8 mouse cellular contexts compared by ENCODE assay signal in the genomic region with DNA sequence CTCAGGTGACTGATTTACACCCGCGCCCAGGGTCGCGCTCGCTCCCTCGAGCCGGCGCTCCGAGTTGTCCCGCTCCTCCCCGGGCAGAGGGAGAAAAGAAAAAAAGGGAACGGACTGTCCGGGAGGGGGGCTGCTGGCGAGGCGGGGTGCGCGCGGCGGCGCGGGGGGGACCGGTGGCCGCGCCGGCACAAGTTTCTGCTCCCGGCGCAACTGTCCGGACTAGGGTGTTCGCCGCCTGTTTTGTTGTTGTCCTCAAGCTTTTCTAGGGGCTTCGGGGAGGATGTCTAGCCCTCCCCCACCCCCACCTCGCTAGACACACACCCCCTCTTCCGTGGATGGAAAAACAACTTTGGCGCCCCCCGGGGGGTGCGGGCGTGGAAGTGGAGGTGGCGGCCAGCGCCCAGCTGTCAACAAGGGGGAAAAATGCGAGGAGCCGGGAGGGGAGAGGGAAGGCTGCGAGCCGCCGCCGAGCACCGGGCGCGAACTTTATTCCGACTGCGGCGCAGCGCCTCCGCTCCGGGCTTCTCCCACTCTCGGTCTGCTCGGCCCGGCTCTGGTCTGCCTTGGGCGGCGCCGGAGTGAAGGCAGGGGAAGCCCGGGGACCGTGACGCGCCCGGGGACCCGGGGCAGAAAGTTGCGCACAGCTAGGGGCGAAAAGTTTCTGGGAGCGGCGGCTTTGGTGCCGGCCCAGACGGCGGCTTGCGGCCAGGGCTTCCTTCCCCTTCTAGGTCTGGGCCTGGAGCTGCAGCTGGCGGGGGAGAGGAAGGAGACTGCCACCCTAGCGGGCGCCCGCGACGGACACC. TPM values are rescaled to one million over a fixed set of nuclear protein-coding genes. Genes with fewer than 3 reads are reported as not detected.
DNase-seq lines count a peak whose midpoint lies in the region; ATAC-seq lines count a peak whose summit lies in the region.

A gene (minus strand): TSS at position 105 of the 803 bp plus-strand sequence.

- H3K36me3 ChIP-seq in intestine, embryonic 14.5 days (ENCODE audit: control insufficient read depth, insufficient read depth, low read length): no peaks in the 10 kb centered on the region
- no peaks in the 10 kb centered on the region for H3K36me3 ChIP-seq in liver, embryonic 13.5 days
- no peaks in the 10 kb centered on the region for H3K36me3 ChIP-seq in neural tube, embryonic 12.5 days

- H3K4me2 ChIP-seq in intestine, embryonic 14.5 days (ENCODE audit: low read length): peak within 1 kb of the TSS; percentile 79
- H3K4me2 ChIP-seq in liver, embryonic 13.5 days: peak within 1 kb of the TSS; percentile 66
- peak within 1 kb of the TSS; percentile 98 for H3K4me2 ChIP-seq in neural tube, embryonic 12.5 days (replicated peaks)

- peak; percentile 9 to 17 for DNase-seq in left cerebral cortex, postnatal 36 days (ENCODE audit: low spot score in 2 of 2)
- DNase-seq in left cerebral cortex, adult 9 months (ENCODE audit: low spot score in 2 of 2): no peak
- DNase-seq in c-Kit-positive CD71-negative TER-119-negative erythroid progenitor cells, embryonic 14.5 days (ENCODE audit: low read depth): peak; percentile 44
- peak; percentile 50 to 61 for DNase-seq in gastrocnemius, postnatal 36 days
- peak; percentile 88 for DNase-seq in intestine, embryonic 14.5 days (ENCODE audit: low spot score)
- DNase-seq in liver, embryonic 13.5 days: no peak
- DNase-seq in urinary bladder, postnatal 4 days (ENCODE audit: low spot score in 2 of 2): peak; percentile 66 to 70

- peak within 1 kb of the TSS; percentile 82 for H3K9ac ChIP-seq in intestine, embryonic 14.5 days (ENCODE audit: low read length)
- H3K9ac ChIP-seq in liver, embryonic 13.5 days: peak within 1 kb of the TSS; percentile 33; the same call in 1 of the 2 replicates
- peak within 1 kb of the TSS; percentile 66 for H3K9ac ChIP-seq in neural tube, embryonic 12.5 days

- H3K4me3 ChIP-seq in intestine, embryonic 14.5 days (ENCODE audit: low read depth, low read length): peak within 1 kb of the TSS; percentile 67
- peak within 1 kb of the TSS; percentile 53 for H3K4me3 ChIP-seq in liver, embryonic 13.5 days (replicated peaks)
- H3K4me3 ChIP-seq in neural tube, embryonic 12.5 days: peak within 1 kb of the TSS; percentile 68

- H3K27ac ChIP-seq in intestine, embryonic 14.5 days (ENCODE audit: low read depth): peak within 1 kb of the TSS; percentile 93
- H3K27ac ChIP-seq in liver, embryonic 13.5 days: no peak within 1 kb of the TSS
- H3K27ac ChIP-seq in neural tube, embryonic 12.5 days: no peak within 1 kb of the TSS

- H3K27me3 ChIP-seq in intestine, embryonic 14.5 days (replicated peaks; ENCODE audit: control insufficient read depth, insufficient read depth, low read length): peaks cover 9% of the 10 kb centered on the region; the same call in 1 of the 2 replicates
- H3K27me3 ChIP-seq in liver, embryonic 13.5 days: peaks cover 80% of the 10 kb centered on the region
- peaks cover 60% of the 10 kb centered on the region for H3K27me3 ChIP-seq in neural tube, embryonic 12.5 days (replicated peaks)

- intact Hi-C loops in left cerebral cortex, postnatal 36 days (cut with DNase I): no loop called here
- intact Hi-C loops in gastrocnemius, postnatal 36 days (cut with DNase I): loop anchor here (5.0 kb wide), 1 partner anchor 128 kb away; no protein-coding TSS in a partner anchor

- H3K9me3 ChIP-seq in intestine, embryonic 14.5 days (ENCODE audit: control insufficient read depth, low read length): no peaks in the 10 kb centered on the region
- no peaks in the 10 kb centered on the region for H3K9me3 ChIP-seq in liver, embryonic 13.5 days (replicated peaks)
- H3K9me3 ChIP-seq in neural tube, embryonic 12.5 days: no peaks in the 10 kb centered on the region

- H3K4me1 ChIP-seq in intestine, embryonic 14.5 days (replicated peaks; ENCODE audit: control insufficient read depth, insufficient read depth, low read length): peaks cover 19% of the 10 kb centered on the region
- H3K4me1 ChIP-seq in liver, embryonic 13.5 days (replicated peaks): no peaks in the 10 kb centered on the region
- 0 out of 2 replicates have a peak, but pooled peaks cover 6% of the 10 kb centered on the region for H3K4me1 ChIP-seq in neural tube, embryonic 12.5 days

- WGBS in intestine, embryonic 14.5 days: under 1% methylated on average over 66 of the region's 80 CpGs
- WGBS in liver, embryonic 13.5 days (ENCODE audit: insufficient replicate concordance): under 1% methylated on average over 66 of the region's 80 CpGs
- under 1% methylated on average over 76 of the region's 80 CpGs for WGBS in neural tube, embryonic 12.5 days

- peak; percentile 62 for ATAC-seq in intestine, embryonic 14.5 days (replicated peaks; ENCODE audit: low FRiP score, low TSS enrichment, low read depth)
- ATAC-seq in liver, embryonic 13.5 days (ENCODE audit: low read depth): no peak
- peak; percentile 73 for ATAC-seq in neural tube, embryonic 12.5 days (ENCODE audit: low FRiP score, low read depth)

RNA-seq across cellular contexts. Expression of the gene that starts here (rescaled TPM):
- total RNA-seq in left cerebral cortex, postnatal 36 days (2021): 1 to 10 TPM; 1.3 to 3.1 TPM
- 1 to 10 TPM; 3.6 to 4.4 TPM for total RNA-seq in gastrocnemius, postnatal 36 days (2021)
- polyA plus RNA-seq in intestine, embryonic 14.5 days (2014; fragmentation: Nextera tagmentation; extraction: Ambion mirVana): 24.3 and 31.7 TPM in 2 replicates
- polyA plus RNA-seq in liver, embryonic 13.5 days (2015; fragmentation: Nextera tagmentation; extraction: Ambion mirVana): 0.74 and 0.83 TPM in 2 replicates
- polyA plus RNA-seq in neural tube, embryonic 12.5 days (2016; fragmentation: Nextera tagmentation; extraction: Ambion mirVana): 9.6 and 12.2 TPM in 2 replicates

Comparison
In these comparisons a context has a peak if more than half of its experiments do, and no peak if none do; other contexts are left out.
1. DNase-seq: peak in left cerebral cortex, postnatal 36 days (2 of 2), c-Kit-positive CD71-negative TER-119-negative erythroid progenitor cells, embryonic 14.5 days (single experiment), gastrocnemius, postnatal 36 days (2 of 2), intestine, embryonic 14.5 days (single experiment) and urinary bladder, postnatal 4 days (2 of 2); none in left cerebral cortex, adult 9 months (0 of 2) and liver, embryonic 13.5 days (single experiment).
2. Peak in every context shown above with its lines, with median percentiles within 50 percentile points of each other: H3K4me2 ChIP-seq, H3K4me3 ChIP-seq and H3K9ac ChIP-seq.